Mouse (Mus musculus) cortical plate, adult 2 months (tissue): Measurements from ENCODE around the gene Zfp384. TPM values are rescaled to one million over a fixed set of nuclear protein-coding genes. Genes with fewer than 3 reads are reported as not detected.
"Not testable (repeated sequence)": the region's sequence is repeated elsewhere in the genome, so short reads cannot be mapped to it uniquely, and the experiment has no call there.

Experiments used
- H3K27ac ChIP-seq: fragments of 200-500 bp; 2 replicates; pipeline ENCODE4 v1.5.1; 2012; ENCODE audit warnings: low read length, control low read depth, inconsistent platforms; ENCODE audit not compliant: insufficient read depth
- H3K4me1 ChIP-seq: fragments of 200-500 bp; 2 replicates; pipeline ENCODE4 v1.6.1; 2011; ENCODE audit warnings: low read length; ENCODE audit not compliant: control insufficient read depth, insufficient read depth
- H3K4me3 ChIP-seq: fragments of 200-500 bp; 2 replicates; pipeline ENCODE4 v1.5.1; 2011; ENCODE audit warnings: mild to moderate bottlenecking, low read length, control low read depth; ENCODE audit not compliant: insufficient read depth
- CTCF ChIP-seq: fragments of 200-500 bp; IDR thresholded peaks from 2 replicates; pipeline ENCODE4 v1.5.1; 2011; ENCODE audit warnings: mild to moderate bottlenecking, control low read depth, low read length; ENCODE audit not compliant: insufficient read depth; ENCODE audit errors: extremely low read depth
- POLR2A ChIP-seq: fragments of 200-500 bp; IDR thresholded peaks from 2 replicates; pipeline ENCODE4 v1.6.1; 2011; ENCODE audit warnings: mild to moderate bottlenecking, low read length, control low read depth; ENCODE audit not compliant: insufficient read depth; ENCODE audit errors: extremely low read depth
- polyA plus RNA-seq: library from polyadenylated mRNA; depleted of rRNA; stranded (reverse); fragments of >200 nt; gene quantifications from 2 replicates; pipeline ENCODE4 v1.2.3, GENCODE M21; 2012

Zfp384 gene
- polyA plus RNA-seq, 1 experiment = 46.9 TPM

DNA sequence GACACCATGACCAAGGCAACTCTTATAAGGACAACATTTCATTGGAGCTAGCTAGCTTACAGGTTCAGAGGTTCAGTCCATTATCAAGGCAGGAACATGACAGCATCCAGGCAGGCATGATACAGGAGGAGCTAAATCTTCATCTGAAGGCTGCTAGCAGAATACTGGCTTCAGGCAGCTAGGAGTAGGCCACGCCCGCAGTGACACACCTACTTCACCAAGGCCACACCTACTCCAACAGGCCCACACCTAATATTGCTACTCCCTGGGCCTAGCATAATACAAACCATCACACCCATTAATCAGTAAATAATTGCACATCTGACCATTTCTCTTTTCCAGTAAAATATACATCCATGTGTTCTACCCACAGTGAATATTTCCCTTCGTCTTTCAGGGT is 8.7 kb downstream of the Zfp384 start:
- TF ChIP-seq CTCF (no peak), POLR2A (no peak)
- Histone ChIP-seq H3K4me3 (no peak overlapping the region), H3K4me1 (no peaks in the 10 kb centered on the region), H3K27ac (no peak overlapping the region)

DNA sequence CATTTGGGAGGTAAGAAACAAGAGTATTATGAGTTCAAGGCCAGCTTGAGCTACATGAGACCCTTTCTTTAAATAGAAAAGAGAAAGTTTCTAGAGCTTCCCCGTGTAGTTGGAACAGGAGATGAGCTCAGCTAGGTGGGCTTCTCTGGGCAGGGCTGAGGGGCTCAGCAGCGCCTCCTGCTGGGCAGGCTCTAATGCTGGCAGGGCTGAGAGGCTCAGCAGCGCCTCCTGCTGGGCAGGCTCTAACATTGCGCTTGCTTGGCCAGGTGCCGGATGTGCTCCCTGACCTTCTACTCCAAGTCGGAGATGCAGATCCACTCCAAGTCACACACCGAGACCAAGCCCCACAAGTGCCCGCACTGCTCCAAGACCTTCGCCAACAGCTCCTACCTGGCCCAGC is 21.6 kb downstream of the Zfp384 start:
- H3K27ac ChIP-seq, H3K4me3 ChIP-seq, H3K4me1 ChIP-seq: not testable (repeated sequence)
- TF ChIP-seq CTCF = peak; percentile 65

- Histone ChIP-seq H3K4me3 (no peak overlapping the region), H3K27ac (no peak overlapping the region), H3K4me1 (no peaks in the 10 kb centered on the region; the same call in 1 of the 2 replicates)
- TF ChIP-seq POLR2A = no peak
- no peak for TF ChIP-seq CTCF
These were observed 22.7 kb downstream of the Zfp384 start for GRCm38 (mm10) chr6:125031604-125032003.

GRCm38 (mm10) chr6:125038666-125039065 is 29.7 kb downstream of the Zfp384 start:
- Histone ChIP-seq H3K4me3 (0 out of 2 replicates have a peak overlapping the region, but pooled peaks have one; percentile 11), H3K27ac (no peak overlapping the region), H3K4me1 (no peaks in the 10 kb centered on the region; the same call in 1 of the 2 replicates)
- no peak for TF ChIP-seq POLR2A
- no peak for TF ChIP-seq CTCF

- Histone ChIP-seq H3K27ac (no peak overlapping the region), H3K4me3 (peak overlapping the region; percentile 11; the same call in 1 of the 2 replicates), H3K4me1 (no peaks in the 10 kb centered on the region; the same call in 1 of the 2 replicates)
- TF ChIP-seq POLR2A = no peak
- TF ChIP-seq CTCF = no peak
These were observed 30.2 kb downstream of the Zfp384 start for GRCm38 (mm10) chr6:125039131-125039530.

- Histone ChIP-seq H3K27ac (no peak within 1 kb of the TSS), H3K4me3 (peak within 1 kb of the TSS; percentile 82)
- TF ChIP-seq POLR2A (peak; percentile 49; the same call in 1 of the 2 replicates), CTCF (no peak)
These were observed 30.7 kb downstream of the Zfp384 start, which contains the start of gene Ing4 for GRCm38 (mm10) chr6:125039533-125040153. Ing4 (plus strand) TSS chr6:125039760.

GRCm38 (mm10) chr6:125040221-125040620 is 31.3 kb downstream of the Zfp384 start:
- Histone ChIP-seq H3K27ac (no peak overlapping the region), H3K4me1 (no peaks in the 10 kb centered on the region; the same call in 1 of the 2 replicates), H3K4me3 (peak overlapping the region; percentile 82)
- no peak for TF ChIP-seq POLR2A
- TF ChIP-seq CTCF = no peak

More at GRCm38 (mm10) chr6:125039533-125040153, 30.7 kb downstream of the Zfp384 start, which contains the start of gene Ing4:
- H3K4me1 ChIP-seq = no peaks in the 10 kb centered on the region; the same call in 1 of the 2 replicates

GRCm38 (mm10) chr6:125041047-125041446 is 32.1 kb downstream of the Zfp384 start:
- H3K4me1 ChIP-seq = no peaks in the 10 kb centered on the region; the same call in 1 of the 2 replicates
- TF ChIP-seq CTCF = no peak
- TF ChIP-seq POLR2A = no peak
- no peak overlapping the region; the same call in 1 of the 2 replicates for H3K4me3 ChIP-seq
- H3K27ac ChIP-seq = no peak overlapping the region

GRCm38 (mm10) chr6:125042081-125042480 is 33.1 kb downstream of the Zfp384 start:
- TF ChIP-seq CTCF = no peak
- no peak for TF ChIP-seq POLR2A
- H3K4me1 ChIP-seq = no peaks in the 10 kb centered on the region; the same call in 1 of the 2 replicates
- H3K4me3 ChIP-seq = no peak overlapping the region
- H3K27ac ChIP-seq = no peak overlapping the region

- TF ChIP-seq CTCF (peak; percentile 91), POLR2A (no peak)
- no peaks in the 10 kb centered on the region for H3K4me1 ChIP-seq
- H3K4me3 ChIP-seq = no peak overlapping the region
- H3K27ac ChIP-seq = no peak overlapping the region
These were observed 37.7 kb downstream of the Zfp384 start for GRCm38 (mm10) chr6:125046691-125047090.
